Comparison of ENCODE assay signal across 17 mouse cellular contexts in the genomic region with DNA sequence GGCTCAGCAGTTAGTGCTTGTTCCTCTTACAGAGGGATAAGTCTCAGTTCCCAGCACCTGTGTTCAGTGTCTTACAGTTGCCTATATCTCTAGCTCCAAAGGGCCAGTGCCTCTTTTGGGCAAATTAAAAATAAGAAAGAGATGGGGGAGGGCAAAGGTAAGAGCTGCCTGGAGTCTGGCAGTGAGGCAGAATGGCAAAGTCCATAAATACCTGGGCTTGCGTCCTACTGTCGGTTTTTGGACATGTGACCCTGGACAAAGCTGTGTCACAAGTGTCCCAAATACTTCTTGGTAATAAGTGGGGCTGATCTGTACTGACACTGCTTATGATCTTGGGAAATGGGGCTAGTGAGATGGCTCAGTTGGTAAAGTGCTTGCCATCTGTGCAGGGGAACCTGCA.
"Had no signal": no experiment of that assay in that cellular context is flagged by ENCODE, and none has a peak within 500 bp of the region (broad histone marks: within the 10 kb centered on the region; RNA-seq: fewer than 3 reads in every experiment).

No protein-coding gene starts in this region.

- H3K9me3 ChIP-seq: lung, embryonic 15.5 days; megakaryocyte, embryonic 14.5 days; midbrain, embryonic 13.5 days; midbrain, embryonic 15.5 days; neural tube, embryonic 12.5 days; stomach, embryonic 15.5 days had no signal

- H3K4me3 ChIP-seq: lung, embryonic 15.5 days; megakaryocyte, embryonic 14.5 days; midbrain, embryonic 13.5 days; midbrain, embryonic 15.5 days; neural tube, embryonic 12.5 days; stomach, embryonic 15.5 days had no signal

- H3K27me3 ChIP-seq: lung, embryonic 15.5 days; megakaryocyte, embryonic 14.5 days; midbrain, embryonic 13.5 days; midbrain, embryonic 15.5 days; neural tube, embryonic 12.5 days; stomach, embryonic 15.5 days had no signal

- H3K4me1 ChIP-seq: lung, embryonic 15.5 days; midbrain, embryonic 13.5 days; midbrain, embryonic 15.5 days; neural tube, embryonic 12.5 days; stomach, embryonic 15.5 days had no signal

- DNase-seq: lung, adult 2 months; lung, postnatal 14 days; lung, postnatal 36 days; right cerebral cortex, postnatal 14 days; thymus, adult 2 months; thymus, postnatal 25 days; thymus, postnatal 4 days had no signal

- ATAC-seq: lung, postnatal 0 days; midbrain, embryonic 13.5 days; midbrain, embryonic 15.5 days had no signal

- H3K9ac ChIP-seq: lung, embryonic 15.5 days; midbrain, embryonic 13.5 days; midbrain, embryonic 15.5 days; neural tube, embryonic 12.5 days; stomach, embryonic 15.5 days had no signal

- H3K27ac ChIP-seq: lung, embryonic 15.5 days; macrophage; midbrain, embryonic 13.5 days; midbrain, embryonic 15.5 days; neural tube, embryonic 12.5 days; stomach, embryonic 15.5 days; stomach, postnatal 0 days had no signal

- H3K4me2 ChIP-seq: lung, embryonic 15.5 days; midbrain, embryonic 11.5 days; midbrain, embryonic 13.5 days; midbrain, embryonic 15.5 days; neural tube, embryonic 12.5 days; stomach, embryonic 15.5 days had no signal
